Mouse (Mus musculus) testis, adult 2 months (tissue): ENCODE data around the gene Rpusd1.

Source experiments
- CTCF ChIP-seq: fragments of 200-500 bp; IDR thresholded peaks from 2 replicates; pipeline ENCODE4 v1.5.1; 2012; ENCODE audit warnings: low read depth, mild to moderate bottlenecking, inconsistent platforms, low read length, moderate library complexity; ENCODE audit not compliant: control insufficient read depth, insufficient read depth, insufficient replicate concordance
- POLR2A ChIP-seq: fragments of 200-500 bp; IDR thresholded peaks from 2 replicates; pipeline ENCODE4 v1.6.1; 2012; ENCODE audit warnings: low read depth, mild to moderate bottlenecking, inconsistent platforms, low read length, moderate library complexity; ENCODE audit not compliant: control insufficient read depth

DNA sequence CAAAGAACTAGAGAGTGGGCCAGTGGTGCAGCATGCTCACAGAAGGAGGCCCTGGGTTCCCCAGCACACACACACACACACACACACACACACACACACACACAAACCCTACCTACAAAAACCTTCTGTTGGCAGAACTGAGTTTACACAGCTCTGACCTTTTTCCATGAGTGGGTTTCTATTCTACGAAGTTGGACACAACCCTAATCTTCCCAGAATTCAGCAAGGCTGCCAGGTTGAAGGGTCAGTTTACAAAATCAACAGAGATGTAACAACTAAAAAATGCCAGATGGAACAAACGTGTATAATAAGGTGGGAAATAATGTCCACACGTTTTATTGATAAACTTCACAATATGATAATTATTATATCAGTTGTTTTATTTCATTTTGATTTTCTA is 30.2 kb downstream of the Rpusd1 start:
- TF ChIP-seq CTCF (no peak), POLR2A (no peak)
